Mouse (Mus musculus) brain, embryonic 14.5 days (tissue): ENCODE data around the gene Erc1.

ENCODE experiments used
- CTCF ChIP-seq: fragments of 200-500 bp; IDR thresholded peaks from 2 replicates; pipeline ENCODE4 v1.5.1; 2012; ENCODE audit warnings: inconsistent platforms, mild to moderate bottlenecking, moderate library complexity, borderline replicate concordance; ENCODE audit not compliant: insufficient read depth, insufficient read length; ENCODE audit errors: extremely low read depth
- POLR2A ChIP-seq: fragments of 200-500 bp; IDR thresholded peaks from 2 replicates; pipeline ENCODE4 v1.6.1; 2012; ENCODE audit warnings: mild to moderate bottlenecking, inconsistent platforms, borderline replicate concordance; ENCODE audit not compliant: poor library complexity, insufficient read depth, insufficient read length, severe bottlenecking; ENCODE audit errors: extremely low read depth

GRCm38 (mm10) chr6:119554439-119554838 is 293.5 kb downstream of the Erc1 start:
- TF ChIP-seq CTCF (peak; percentile 23; the same call in 1 of the 2 replicates), POLR2A (no peak)
